Mouse (Mus musculus) G1E (cell line): ENCODE data around the gene Sertad3. TPM values are rescaled to one million over a fixed set of nuclear protein-coding genes. Genes with fewer than 3 reads are reported as not detected.
A peak's percentile ranks its signal among the peaks of the same experiment; 100 is the strongest.

ENCODE experiments used
- ATAC-seq: 2 replicates; pipeline ENCODE4 v1.8.0; 2016; ENCODE audit warnings: mild to moderate bottlenecking; ENCODE audit not compliant: insufficient number of reproducible peaks, poor library complexity, low FRiP score, severe bottlenecking; ENCODE audit errors: extremely low read depth
- DNase-seq: peaks from one replicate; pipeline ENCODE4 v3.0.0; 2012; ENCODE audit warnings: low spot score
- H3K27me3 ChIP-seq: 2 replicates; pipeline ENCODE4 v1.6.1; 2012; ENCODE audit warnings: mild to moderate bottlenecking, low read length, inconsistent platforms; ENCODE audit not compliant: insufficient read depth
- H3K36me3 ChIP-seq: replicated peaks from 2 replicates; pipeline ENCODE3; 2012; ENCODE audit warnings: mild to moderate bottlenecking, inconsistent platforms
- H3K4me1 ChIP-seq: 2 replicates; pipeline ENCODE4 v1.6.1; 2012; ENCODE audit warnings: low read depth, low read length, inconsistent platforms, mixed read lengths; ENCODE audit not compliant: insufficient read depth
- H3K4me3 ChIP-seq: 2 replicates; pipeline ENCODE4 v1.5.1; 2012; ENCODE audit warnings: low read depth, mild to moderate bottlenecking, inconsistent platforms, low read length, moderate library complexity, mixed read lengths
- H3K9me3 ChIP-seq: replicated peaks from 2 replicates; pipeline ENCODE4 v1.6.1; 2012; ENCODE audit warnings: inconsistent platforms
- CTCF ChIP-seq: IDR thresholded peaks from 2 replicates; pipeline ENCODE4 v1.5.1; 2012; ENCODE audit warnings: low read depth, low read length, inconsistent platforms, mixed read lengths
- GATA1 ChIP-seq: IDR thresholded peaks from 2 replicates; pipeline ENCODE4 v1.6.1; 2012; ENCODE audit warnings: borderline replicate concordance, low read length, inconsistent platforms, mixed read lengths
- GATA2 ChIP-seq: IDR thresholded peaks from 2 replicates; pipeline ENCODE4 v1.6.1; 2012; ENCODE audit warnings: low read depth, low read length, inconsistent platforms, borderline replicate concordance
- POLR2AphosphoS5 ChIP-seq: IDR thresholded peaks from 2 replicates; pipeline ENCODE4 v1.6.1; 2012; ENCODE audit warnings: low read depth, low read length, inconsistent platforms; ENCODE audit not compliant: insufficient replicate concordance
- TAL1 ChIP-seq: conservative IDR thresholded peaks from 2 replicates; pipeline ENCODE4 v1.6.1; 2012; ENCODE audit warnings: low read depth, low read length, inconsistent platforms, mixed read lengths
- polyA plus RNA-seq: library from polyadenylated mRNA; stranded (reverse); fragments of >175 nt; gene quantifications from 2 replicates; pipeline ENCODE4 v1.2.3, GENCODE M21; 2012
- total RNA-seq, 2 experiments: library from RNA; stranded (forward) in 1 of 2; stranded (reverse) in 1 of 2; fragments of 200-1000 nt in 1 of 2; fragments of >200 nt in 1 of 2; fragmentation: Nextera tagmentation in 1 of 2; gene quantifications; 2 replicates each; pipeline ENCODE4 v1.2.3; 2014 to 2017

The Sertad3 gene
- total RNA-seq (2014; fragmentation: Nextera tagmentation): 5.2 and 9.0 TPM in 2 replicates
- total RNA-seq (2017): 15.8 and 18.1 TPM in 2 replicates
- polyA plus RNA-seq: 24.0 and 27.0 TPM in 2 replicates

DNA sequence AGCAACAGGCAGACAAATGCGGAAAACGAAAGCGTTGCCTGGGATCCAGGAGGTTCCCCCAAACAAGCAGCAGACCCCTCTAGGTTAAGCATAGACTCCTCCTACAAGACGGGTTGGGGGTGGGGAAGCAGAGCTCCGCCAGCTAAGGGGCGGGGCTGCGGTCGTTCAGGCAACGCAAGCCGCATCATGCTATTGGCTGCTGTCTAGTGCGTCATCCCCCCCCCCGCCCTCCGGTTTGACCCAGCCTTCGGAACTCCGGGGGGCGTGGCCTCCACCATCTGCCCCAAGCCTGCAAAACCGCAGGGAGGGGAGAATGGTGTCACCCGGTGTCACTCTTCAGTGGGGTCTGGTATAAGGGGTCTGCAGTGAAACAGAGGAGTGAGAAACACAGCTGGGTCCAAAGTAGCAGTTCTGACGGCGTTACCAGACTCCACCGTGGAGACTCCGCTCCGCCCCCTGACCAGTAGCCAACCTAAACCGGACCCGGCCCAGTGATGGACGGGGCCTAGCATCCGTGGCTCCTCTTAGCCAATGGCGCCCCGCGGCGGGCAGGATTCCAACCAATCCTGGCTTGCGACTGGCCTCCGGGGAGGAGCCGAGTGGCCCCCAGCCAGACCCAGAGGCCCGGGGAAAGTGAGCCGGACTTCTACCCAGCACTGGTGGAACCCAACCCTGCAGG, at the start of gene Sertad3:
Gene Sertad3, plus strand, starts transcription at position 613 of the 679 bp plus-strand sequence.
- H3K4me1 ChIP-seq: peaks cover 49% of the 10 kb centered on the region
- H3K4me3 ChIP-seq: peak within 1 kb of the TSS; percentile 91
- peak; percentile 98 for DNase-seq
- H3K27me3 ChIP-seq: no peaks in the 10 kb centered on the region
- H3K9me3 ChIP-seq: no peaks in the 10 kb centered on the region
- peak; percentile 74 for ATAC-seq
- TF ChIP-seq TAL1: no peak
- no peak for TF ChIP-seq GATA2
- TF ChIP-seq POLR2AphosphoS5: no peak
- no peak for TF ChIP-seq CTCF
- no peak for TF ChIP-seq GATA1
- H3K36me3 ChIP-seq: peaks cover 33% of the 10 kb centered on the region

GRCm38 (mm10) chr7:27427387-27427786, 46.2 kb upstream of the Sertad3 start:
- DNase-seq: no peak
- Histone ChIP-seq H3K4me3 (no peak overlapping the region), H3K9me3 (peaks cover 5% of the 10 kb centered on the region), H3K36me3 (no peaks in the 10 kb centered on the region), H3K4me1 (no peaks in the 10 kb centered on the region; the same call in 1 of the 2 replicates), H3K27me3 (peaks cover 21% of the 10 kb centered on the region)
- no peak for ATAC-seq
- TF ChIP-seq GATA1: no peak
- no peak for TF ChIP-seq TAL1
- TF ChIP-seq CTCF: no peak
- no peak for TF ChIP-seq GATA2
- no peak for TF ChIP-seq POLR2AphosphoS5

DNA sequence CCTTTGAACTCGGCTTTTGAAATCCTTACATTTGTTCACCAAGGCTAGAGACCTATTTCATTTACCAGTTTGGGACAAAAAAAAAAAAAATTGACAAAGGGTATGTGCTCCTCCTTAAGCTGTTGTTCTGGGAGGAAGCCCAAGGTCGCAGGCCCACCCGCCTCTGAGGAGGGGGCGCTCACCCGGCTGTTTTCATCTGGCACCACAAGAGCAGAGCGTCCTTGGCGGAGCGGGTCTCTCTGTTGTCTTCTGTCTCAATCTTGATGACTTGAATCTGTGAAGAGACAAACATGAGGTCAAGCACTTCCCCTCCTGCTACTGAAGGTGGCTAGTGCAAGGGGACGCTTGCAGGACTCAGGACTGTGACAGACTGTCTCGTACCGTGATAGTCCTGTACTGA, 45.6 kb upstream of the Sertad3 start:
- TF ChIP-seq POLR2AphosphoS5: no peak
- no peak for TF ChIP-seq GATA1
- no peak for TF ChIP-seq GATA2
- TF ChIP-seq CTCF: no peak
- TF ChIP-seq TAL1: no peak

DNA sequence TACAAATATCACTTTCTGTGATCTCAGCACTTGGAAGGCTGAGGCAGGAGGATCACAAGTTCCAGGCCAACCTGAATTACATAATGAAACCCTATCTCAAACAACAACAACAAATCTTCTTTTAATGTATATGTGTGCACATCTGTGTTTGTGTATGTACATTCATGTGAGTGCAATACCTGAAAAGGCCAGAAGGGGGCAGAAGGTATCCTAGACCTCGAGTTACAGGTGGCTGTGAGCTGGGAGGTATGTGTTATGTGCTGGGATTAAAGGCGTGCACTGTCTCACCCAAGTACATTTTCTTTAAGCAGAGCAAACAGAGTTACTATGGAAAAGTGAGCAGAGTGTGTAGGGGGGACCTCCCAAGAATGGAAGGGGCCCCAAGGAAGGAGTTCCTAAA, 44.4 kb upstream of the Sertad3 start:
- no peak for ATAC-seq
- Histone ChIP-seq H3K9me3 (peaks cover 5% of the 10 kb centered on the region), H3K4me1 (peaks cover 4% of the 10 kb centered on the region; the same call in 1 of the 2 replicates), H3K4me3 (no peak overlapping the region), H3K36me3 (no peaks in the 10 kb centered on the region), H3K27me3 (peaks cover 29% of the 10 kb centered on the region)
- DNase-seq: no peak
- TF ChIP-seq GATA2: no peak
- TF ChIP-seq POLR2AphosphoS5: no peak
- no peak for TF ChIP-seq TAL1
- TF ChIP-seq GATA1: no peak
- TF ChIP-seq CTCF: no peak

More for the DNA sequence above, 45.6 kb upstream of the Sertad3 start:
- ATAC-seq: no peak
- H3K27me3 ChIP-seq: peaks cover 25% of the 10 kb centered on the region
- no peak overlapping the region for H3K4me3 ChIP-seq
- DNase-seq: no peak
- H3K4me1 ChIP-seq: peaks cover 2% of the 10 kb centered on the region; the same call in 1 of the 2 replicates
- H3K36me3 ChIP-seq: no peaks in the 10 kb centered on the region
- H3K9me3 ChIP-seq: peaks cover 5% of the 10 kb centered on the region

DNA sequence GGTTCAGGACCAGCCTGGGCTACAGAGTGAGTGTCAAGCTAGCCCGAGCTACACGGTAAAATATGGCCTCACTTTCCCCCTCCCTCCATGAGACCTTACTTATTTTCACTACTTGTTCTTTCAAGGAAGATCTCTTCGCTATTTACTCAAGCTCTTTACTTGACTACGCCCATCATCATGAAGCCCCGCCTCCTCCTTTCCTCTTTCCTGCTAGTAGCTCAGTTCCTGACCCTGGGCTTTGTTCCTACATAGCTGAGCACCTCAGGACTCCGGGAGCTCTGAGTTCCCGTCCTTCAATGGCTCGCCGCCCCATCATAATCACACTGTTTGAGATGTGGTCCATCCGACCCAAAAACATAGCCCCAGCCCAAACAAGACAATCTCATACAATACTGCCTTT, 40.2 kb upstream of the Sertad3 start:
- peaks cover 5% of the 10 kb centered on the region for H3K9me3 ChIP-seq
- H3K4me3 ChIP-seq: no peak overlapping the region
- H3K27me3 ChIP-seq: peaks cover 34% of the 10 kb centered on the region
- H3K36me3 ChIP-seq: no peaks in the 10 kb centered on the region
- ATAC-seq (no peak), DNase-seq (no peak)
- TF ChIP-seq POLR2AphosphoS5 (no peak), GATA2 (no peak), CTCF (no peak), GATA1 (no peak), TAL1 (no peak)
- peaks cover 13% of the 10 kb centered on the region for H3K4me1 ChIP-seq

GRCm38 (mm10) chr7:27433794-27434193, 39.8 kb upstream of the Sertad3 start:
- H3K36me3 ChIP-seq: no peaks in the 10 kb centered on the region
- peaks cover 13% of the 10 kb centered on the region for H3K4me1 ChIP-seq
- no peak overlapping the region for H3K4me3 ChIP-seq
- no peak for DNase-seq
- ATAC-seq: no peak
- no peak for TF ChIP-seq CTCF
- no peak for TF ChIP-seq POLR2AphosphoS5
- peaks cover 5% of the 10 kb centered on the region for H3K9me3 ChIP-seq
- H3K27me3 ChIP-seq: peaks cover 34% of the 10 kb centered on the region
